Mouse (Mus musculus) hindbrain, embryonic 14.5 days (tissue): ENCODE measurements around the gene Gpnmb. TPM values are rescaled to one million over a fixed set of nuclear protein-coding genes. Genes with fewer than 3 reads are reported as not detected.

Experiments
- ATAC-seq: fragments of 200-750 bp; cut with Nextera tagmentation; 2 replicates; pipeline ENCODE4 v1.8.0; 2017; ENCODE audit warnings: moderate number of reproducible peaks, mild to moderate bottlenecking, moderate TSS enrichment, moderate library complexity; ENCODE audit not compliant: low FRiP score
- DNase-seq: peaks from one replicate; pipeline ENCODE4 v3.0.0-alpha.2; 2015; ENCODE audit warnings: low spot score
- H3K27ac ChIP-seq: fragments of 300-500 bp; sonication (generic); 2 replicates; pipeline ENCODE4 v1.5.1; 2014; ENCODE audit warnings: mild to moderate bottlenecking, moderate library complexity
- H3K27me3 ChIP-seq: fragments of 300-500 bp; sonication (generic); 2 replicates; pipeline ENCODE4 v1.6.1; 2014; ENCODE audit warnings: mild to moderate bottlenecking, low read length, mixed read lengths; ENCODE audit not compliant: control insufficient read depth, insufficient read depth
- H3K36me3 ChIP-seq: fragments of 300-500 bp; sonication (generic); replicated peaks from 2 replicates; pipeline ENCODE4 v1.6.1; 2014; ENCODE audit not compliant: control insufficient read depth, insufficient read depth
- H3K4me1 ChIP-seq: fragments of 300-500 bp; sonication (generic); replicated peaks from 2 replicates; pipeline ENCODE4 v1.6.1; 2014; ENCODE audit warnings: antibody characterized with exemption, low read length, mixed read lengths; ENCODE audit not compliant: control insufficient read depth, insufficient read depth
- H3K4me2 ChIP-seq: fragments of 300-500 bp; sonication (generic); replicated peaks from 2 replicates; pipeline ENCODE4 v1.6.1; 2014; ENCODE audit warnings: mild to moderate bottlenecking, moderate library complexity
- H3K4me3 ChIP-seq: fragments of 300-500 bp; sonication (generic); replicated peaks from 2 replicates; pipeline ENCODE4 v1.5.1; 2014; ENCODE audit warnings: mild to moderate bottlenecking, low read length
- H3K9ac ChIP-seq: fragments of 300-500 bp; sonication (generic); 2 replicates; pipeline ENCODE4 v1.6.1; 2014
- H3K9me3 ChIP-seq: fragments of 300-500 bp; sonication (generic); 2 replicates; pipeline ENCODE4 v1.6.1; 2016; ENCODE audit warnings: low read length; ENCODE audit not compliant: control insufficient read depth
- WGBS: fragments of 180-500 bp; shearing (Covaris S2); extraction: QIAGEN DNeasy Blood & Tissue Kit; methylation state at CpG from one replicate; pipeline ENCODE4 v1.1.7; 2014; 5-methylcytosine and 5-hydroxymethylcytosine counted together
- polyA plus RNA-seq: library from polyadenylated mRNA; unstranded; fragments of >200 nt; fragmentation: Nextera tagmentation; extraction: Ambion mirVana; gene quantifications from 2 replicates; pipeline ENCODE4 v1.2.1, GENCODE M21; 2014

The Gpnmb gene
- polyA plus RNA-seq, 1 experiment from 2014 or later: 0.32 TPM

DNA sequence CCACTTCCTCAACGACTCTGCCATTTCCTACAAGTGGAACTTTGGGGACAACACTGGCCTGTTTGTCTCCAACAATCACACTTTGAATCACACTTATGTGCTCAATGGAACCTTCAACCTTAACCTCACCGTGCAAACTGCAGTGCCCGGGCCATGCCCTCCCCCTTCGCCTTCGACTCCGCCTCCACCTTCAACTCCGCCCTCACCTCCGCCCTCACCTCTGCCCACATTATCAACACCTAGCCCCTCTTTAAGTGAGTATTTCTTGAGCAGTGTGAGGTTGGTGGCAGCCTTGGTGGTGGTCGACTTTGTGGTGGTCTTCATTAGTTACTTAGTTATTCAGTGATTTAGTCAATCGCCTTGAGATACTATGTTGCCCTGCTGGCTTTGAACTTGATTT is 11.5 kb downstream of the Gpnmb start:
- Histone ChIP-seq H3K9me3 (no peaks in the 10 kb centered on the region), H3K9ac (no peak overlapping the region), H3K4me2 (no peak overlapping the region), H3K4me3 (no peak overlapping the region), H3K27me3 (no peaks in the 10 kb centered on the region), H3K36me3 (no peaks in the 10 kb centered on the region), H3K27ac (no peak overlapping the region), H3K4me1 (no peaks in the 10 kb centered on the region)
- ATAC-seq: no peak
- WGBS: 79% methylated on average over 10 of the region's 10 CpGs
- no peak for DNase-seq

DNA sequence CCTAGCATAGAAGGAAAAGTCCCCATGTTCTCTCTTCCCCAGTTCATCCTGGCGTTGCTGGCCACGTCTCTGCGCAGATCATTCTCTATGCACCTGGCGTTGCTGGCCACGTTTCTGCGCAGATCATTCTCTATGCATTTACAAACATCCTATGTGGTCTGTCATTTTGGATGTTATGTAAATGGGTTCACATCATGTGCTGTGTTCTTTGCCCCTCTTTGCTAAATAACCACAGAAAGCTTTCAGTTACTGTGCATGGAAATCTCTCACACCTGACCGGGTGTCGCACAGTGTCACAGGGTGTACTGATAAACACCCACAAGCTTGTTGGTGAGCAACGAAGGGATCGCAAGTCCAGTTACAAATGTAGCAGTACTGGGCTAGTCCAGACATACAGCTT is 12.0 kb downstream of the Gpnmb start:
- H3K9me3 ChIP-seq: no peaks in the 10 kb centered on the region
- WGBS: 91% methylated on average over 10 of the region's 10 CpGs
- no peaks in the 10 kb centered on the region for H3K36me3 ChIP-seq
- H3K9ac ChIP-seq: no peak overlapping the region
- no peaks in the 10 kb centered on the region for H3K4me1 ChIP-seq
- H3K27ac ChIP-seq: no peak overlapping the region
- no peaks in the 10 kb centered on the region for H3K27me3 ChIP-seq
- DNase-seq (no peak), ATAC-seq (no peak)
- no peak overlapping the region for H3K4me3 ChIP-seq
- H3K4me2 ChIP-seq: no peak overlapping the region

DNA sequence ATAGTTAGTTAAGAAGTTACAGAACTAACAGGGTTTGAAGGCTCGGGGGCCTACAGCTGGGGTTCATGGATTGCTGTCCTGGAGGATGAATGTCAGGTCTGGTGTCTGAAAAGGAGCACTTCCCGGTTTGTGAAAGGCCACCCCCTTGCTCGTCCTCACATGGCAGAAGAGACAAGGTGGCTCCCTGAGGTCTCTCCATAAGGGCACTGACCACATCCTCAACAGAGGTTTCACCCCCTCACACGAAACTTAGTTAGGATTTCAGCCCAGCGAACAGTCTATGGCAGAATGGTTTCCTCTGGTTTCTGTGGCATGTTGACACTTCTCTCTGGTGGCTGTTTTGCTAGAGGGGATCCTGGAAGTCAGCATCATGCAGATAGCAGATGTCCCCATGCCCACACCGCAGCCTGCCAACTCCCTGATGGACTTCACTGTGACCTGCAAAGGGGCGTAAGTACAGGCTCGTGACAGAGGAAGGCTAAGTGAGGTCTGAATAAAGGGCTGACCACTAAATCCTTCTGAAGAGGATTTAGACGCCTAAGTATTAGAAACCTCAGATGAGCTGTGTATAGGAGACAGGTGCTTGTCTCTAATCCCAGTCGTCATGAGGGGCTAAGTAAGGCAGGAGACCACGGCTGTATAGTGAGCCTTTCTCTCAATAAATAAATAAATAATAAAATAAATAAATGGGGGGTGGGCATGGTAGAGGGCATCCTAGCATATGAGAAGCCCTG is 14.5 kb downstream of the Gpnmb start:
- H3K27me3 ChIP-seq: no peaks in the 10 kb centered on the region
- no peak overlapping the region for H3K9ac ChIP-seq
- H3K4me3 ChIP-seq: no peak overlapping the region
- H3K4me2 ChIP-seq: no peak overlapping the region
- DNase-seq (no peak), ATAC-seq (no peak)
- no peak overlapping the region for H3K27ac ChIP-seq
- H3K4me1 ChIP-seq: peaks cover 5% of the 10 kb centered on the region
- H3K36me3 ChIP-seq: no peaks in the 10 kb centered on the region
- WGBS: 71% methylated on average over 11 of the region's 11 CpGs
- H3K9me3 ChIP-seq: no peaks in the 10 kb centered on the region

DNA sequence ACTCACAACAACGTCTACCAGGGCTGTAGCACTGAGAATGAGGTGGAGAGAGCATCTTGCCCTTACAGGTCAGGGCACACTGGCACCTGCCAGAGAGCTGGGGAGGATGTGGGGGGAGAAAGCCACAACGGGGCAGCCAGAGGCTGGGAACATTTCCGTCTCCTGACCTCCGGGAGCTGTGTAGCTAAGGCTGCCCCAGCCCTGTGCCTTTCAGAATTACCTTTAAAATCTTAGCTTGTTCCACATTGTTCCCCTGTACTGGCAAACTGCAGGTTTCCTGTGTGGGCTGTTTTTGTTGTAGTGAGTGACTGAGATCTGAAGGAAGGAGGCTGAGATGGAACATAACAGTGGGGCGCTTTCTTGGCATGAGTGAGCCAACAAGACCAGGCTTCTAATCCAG is 15.8 kb downstream of the Gpnmb start:
- Histone ChIP-seq H3K4me3 (no peak overlapping the region), H3K4me2 (no peak overlapping the region), H3K9me3 (no peaks in the 10 kb centered on the region), H3K27me3 (no peaks in the 10 kb centered on the region), H3K9ac (no peak overlapping the region), H3K4me1 (peaks cover 5% of the 10 kb centered on the region), H3K36me3 (no peaks in the 10 kb centered on the region), H3K27ac (no peak overlapping the region)
- 79% methylated on average over 5 of the region's 5 CpGs for WGBS
- no peak for ATAC-seq
- DNase-seq: no peak

DNA sequence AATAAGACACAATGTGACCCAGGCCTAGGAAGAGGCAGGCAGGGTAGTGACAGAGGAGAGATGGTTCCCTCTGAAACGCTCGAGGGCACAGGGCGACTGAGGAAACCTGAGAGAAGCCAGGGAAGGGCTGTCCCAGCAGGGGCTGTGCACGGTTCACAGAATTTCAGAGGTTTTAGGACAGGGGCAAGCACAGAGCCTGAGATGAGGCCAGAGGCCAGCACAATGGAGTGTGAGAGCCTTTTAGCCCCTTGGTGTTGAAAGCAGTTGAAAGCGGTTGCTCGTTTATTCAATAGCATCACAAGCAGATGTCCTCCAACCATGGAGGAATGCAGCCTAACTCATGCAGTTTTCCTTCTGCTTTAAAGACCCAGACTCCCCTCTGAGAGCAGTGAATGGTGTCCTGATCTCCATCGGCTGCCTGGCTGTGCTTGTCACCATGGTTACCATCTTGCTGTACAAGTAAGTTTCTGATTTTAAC is 18.9 kb downstream of the Gpnmb start:
- DNase-seq: peak; percentile 45
- H3K4me3 ChIP-seq: no peak overlapping the region
- peak; percentile 69 for ATAC-seq
- peaks cover 5% of the 10 kb centered on the region for H3K4me1 ChIP-seq
- H3K27me3 ChIP-seq: no peaks in the 10 kb centered on the region
- peak overlapping the region; percentile 60 for H3K27ac ChIP-seq
- no peaks in the 10 kb centered on the region for H3K36me3 ChIP-seq
- H3K4me2 ChIP-seq: 0 out of 2 replicates have a peak overlapping the region, but pooled peaks have one; percentile 19
- 1% methylated on average over 7 of the region's 7 CpGs for WGBS
- no peak overlapping the region for H3K9ac ChIP-seq
- no peaks in the 10 kb centered on the region for H3K9me3 ChIP-seq

DNA sequence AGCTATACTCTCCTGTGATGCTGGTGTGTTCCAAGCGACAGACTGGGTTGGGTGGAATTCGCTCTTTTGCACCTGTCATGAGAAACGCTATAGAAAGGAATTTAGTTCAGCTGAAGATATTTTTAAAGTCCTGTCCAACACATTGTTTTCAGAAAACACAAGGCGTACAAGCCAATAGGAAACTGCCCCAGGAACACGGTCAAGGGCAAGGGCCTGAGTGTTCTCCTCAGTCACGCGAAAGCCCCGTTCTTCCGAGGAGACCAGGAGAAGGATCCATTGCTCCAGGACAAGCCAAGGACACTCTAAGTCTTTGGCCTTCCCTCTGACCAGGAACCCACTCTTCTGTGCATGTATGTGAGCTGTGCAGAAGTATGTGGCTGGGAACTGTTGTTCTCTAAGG is 19.7 kb downstream of the Gpnmb start:
- Histone ChIP-seq H3K9me3 (no peaks in the 10 kb centered on the region), H3K36me3 (no peaks in the 10 kb centered on the region), H3K9ac (no peak overlapping the region), H3K4me2 (no peak overlapping the region), H3K4me1 (peaks cover 5% of the 10 kb centered on the region), H3K27me3 (no peaks in the 10 kb centered on the region), H3K4me3 (no peak overlapping the region), H3K27ac (no peak overlapping the region)
- WGBS: 46% methylated on average over 9 of the region's 9 CpGs
- DNase-seq: no peak
- ATAC-seq: no peak

DNA sequence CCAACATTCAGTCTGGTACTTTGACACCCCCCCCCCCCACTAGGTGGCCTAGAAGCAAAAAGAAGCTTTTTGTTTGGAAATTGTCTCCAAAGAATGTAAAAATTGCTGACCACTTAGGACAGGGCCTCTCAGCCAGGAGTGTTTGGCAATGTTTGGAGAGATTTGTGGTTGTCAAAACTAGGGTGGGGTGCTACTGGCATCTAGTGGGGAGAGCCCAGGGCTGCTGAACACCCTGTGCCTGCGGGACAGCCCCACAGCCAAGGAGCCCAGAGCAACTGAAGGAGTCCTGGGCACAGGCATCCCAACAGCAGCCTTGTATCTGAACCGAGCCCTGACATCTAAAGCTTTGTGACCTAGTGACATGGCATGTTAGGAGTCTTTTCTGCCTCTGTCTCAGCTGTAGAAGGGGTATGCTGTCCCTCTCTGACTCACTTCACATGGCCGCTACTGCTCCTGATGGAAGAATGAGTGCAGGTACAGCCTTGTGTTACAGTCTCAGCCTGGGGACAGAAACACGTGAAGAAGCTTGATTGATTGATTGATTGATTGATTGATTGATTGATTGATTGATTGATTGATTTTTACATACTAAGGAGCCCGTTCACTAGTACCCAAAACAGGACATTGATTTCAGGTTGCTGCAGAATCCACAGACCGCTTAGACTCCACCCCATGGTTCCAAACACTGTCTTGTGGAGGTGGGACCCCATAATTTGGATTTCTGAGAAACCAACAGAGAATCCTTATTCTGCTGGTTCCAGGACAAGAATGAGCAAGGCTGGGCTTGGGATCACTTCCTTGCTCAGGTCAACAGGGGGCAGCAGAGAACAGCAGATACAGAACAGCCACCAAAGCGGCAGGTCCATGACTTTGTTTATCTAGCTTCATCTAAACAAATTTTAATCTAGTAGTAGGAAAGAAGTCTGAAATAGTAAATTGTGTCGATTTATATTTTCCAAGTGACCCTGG is 21.0 kb downstream of the Gpnmb start:
- no peak overlapping the region for H3K4me2 ChIP-seq
- no peak overlapping the region for H3K9ac ChIP-seq
- no peak overlapping the region for H3K27ac ChIP-seq
- H3K27me3 ChIP-seq: no peaks in the 10 kb centered on the region
- ATAC-seq (0 out of 2 replicates have a peak, but pooled peaks have one; percentile 40), DNase-seq (peak; percentile 84)
- no peak overlapping the region for H3K4me3 ChIP-seq
- H3K4me1 ChIP-seq: peaks cover 5% of the 10 kb centered on the region
- H3K36me3 ChIP-seq: no peaks in the 10 kb centered on the region
- 35% methylated on average over 8 of the region's 8 CpGs for WGBS
- no peaks in the 10 kb centered on the region for H3K9me3 ChIP-seq

DNA sequence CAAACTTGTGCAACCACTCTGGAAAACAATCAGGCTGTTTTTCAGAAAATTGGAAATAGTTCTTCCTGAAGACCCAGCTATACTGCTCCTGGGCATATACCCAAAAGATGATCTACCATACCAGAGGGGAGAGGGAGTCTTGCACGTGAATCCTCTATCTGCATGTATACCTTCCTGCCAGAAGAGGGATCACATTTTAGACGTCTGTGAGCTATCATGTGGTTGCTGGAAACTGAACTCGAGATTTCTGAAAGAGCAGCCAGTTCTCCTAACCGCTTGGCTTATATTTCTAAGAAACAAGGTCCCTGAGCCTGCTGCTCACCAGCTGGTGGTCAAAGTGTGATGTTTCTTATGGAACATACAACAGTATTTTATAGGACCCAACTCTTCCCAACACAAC is 32.0 kb downstream of the Gpnmb start:
- Histone ChIP-seq H3K4me3 (no peak overlapping the region), H3K4me1 (0 out of 2 replicates have a peak, but pooled peaks cover 4% of the 10 kb centered on the region), H3K27me3 (no peaks in the 10 kb centered on the region), H3K9me3 (no peaks in the 10 kb centered on the region), H3K27ac (no peak overlapping the region), H3K4me2 (no peak overlapping the region), H3K9ac (no peak overlapping the region), H3K36me3 (no peaks in the 10 kb centered on the region)
- WGBS: 56% methylated on average over 3 of the region's 4 CpGs
- ATAC-seq (no peak), DNase-seq (no peak)
